Mouse (Mus musculus) ES-E14 (cell line): ENCODE data around the gene Ly6g6c. TPM values are rescaled to one million over a fixed set of nuclear protein-coding genes. Genes with fewer than 3 reads are reported as not detected.

Source experiments
- DNase-seq: peaks from one replicate; pipeline ENCODE4 v3.0.0-alpha.2; 2013; ENCODE audit warnings: low read depth, low spot score
- H3K27ac ChIP-seq: 2 replicates; pipeline ENCODE4 v1.5.1; 2012; ENCODE audit warnings: low read depth, mild to moderate bottlenecking, low read length, moderate library complexity, mixed read lengths; ENCODE audit not compliant: poor library complexity, insufficient read depth, severe bottlenecking
- H3K36me3 ChIP-seq: 2 replicates; pipeline ENCODE4 v1.6.1; 2012; ENCODE audit warnings: mild to moderate bottlenecking, low read length, moderate library complexity, mixed read lengths; ENCODE audit not compliant: control insufficient read depth, poor library complexity, insufficient read depth, severe bottlenecking
- H3K4me1 ChIP-seq, 2 experiments: fragments of 150-350 bp in 1 of 2; sonication (generic) in 1 of 2; 2 replicates each; pipeline ENCODE4 v1.6.1; 2012; ENCODE audit warnings: low read length in 2 of 2, mild to moderate bottlenecking in 1 of 2, mixed read lengths in 1 of 2; ENCODE audit not compliant: control insufficient read depth in 2 of 2, insufficient read depth in 2 of 2, poor library complexity in 1 of 2
- H3K4me3 ChIP-seq, 2 experiments: fragments of 150-350 bp in 1 of 2; sonication (generic) in 1 of 2; 2 replicates each; pipeline ENCODE4 v1.5.1; 2012; ENCODE audit warnings: low read length in 2 of 2, low read depth in 1 of 2, mild to moderate bottlenecking in 1 of 2, mixed read lengths in 1 of 2; ENCODE audit not compliant: insufficient read depth in 1 of 2, poor library complexity in 1 of 2, severe bottlenecking in 1 of 2
- H3K9ac ChIP-seq: 2 replicates; pipeline ENCODE4 v1.6.1; 2012; ENCODE audit warnings: low read depth, mild to moderate bottlenecking, low read length, mixed read lengths; ENCODE audit not compliant: poor library complexity, insufficient read depth, severe bottlenecking
- H3K9me3 ChIP-seq: fragments of 150-350 bp; sonication (generic); 2 replicates; pipeline ENCODE4 v1.6.1; 2012; ENCODE audit warnings: low read depth, mild to moderate bottlenecking, low read length; ENCODE audit not compliant: control insufficient read depth, insufficient read depth
- CHD2 ChIP-seq: IDR thresholded peaks from 2 replicates; pipeline ENCODE4 v1.6.1; 2014; ENCODE audit warnings: mild to moderate bottlenecking, low read depth, low read length, inconsistent platforms
- HCFC1 ChIP-seq: IDR thresholded peaks from 2 replicates; pipeline ENCODE4 v1.6.1; 2012; ENCODE audit warnings: low read length, inconsistent platforms, borderline replicate concordance; ENCODE audit not compliant: insufficient read depth
- MAFK ChIP-seq: IDR thresholded peaks from 2 replicates; pipeline ENCODE4 v1.6.1; 2014; ENCODE audit warnings: mild to moderate bottlenecking, low read depth, low read length, inconsistent platforms; ENCODE audit not compliant: insufficient read depth
- ZC3H11A ChIP-seq: IDR thresholded peaks from 2 replicates; pipeline ENCODE4 v1.6.1; 2012; ENCODE audit warnings: low read depth, mild to moderate bottlenecking, inconsistent platforms, low read length, borderline replicate concordance
- ZNF384 ChIP-seq: IDR thresholded peaks from 2 replicates; pipeline ENCODE4 v1.6.1; 2012; ENCODE audit warnings: low read depth, low read length, inconsistent platforms
- in situ Hi-C, 2 experiments: fragments of 600-800 bp; cut with MboI; formaldehyde crosslinking; loops; one replicate each; pipeline ENCODE4 v1.15.1; 2025; ENCODE audit warnings: low sequenced_read_pairs in 2 of 2, inconsistent platforms in 1 of 2; ENCODE audit not compliant: unreplicated experiment in 2 of 2
- total RNA-seq: library from RNA; depleted of rRNA; stranded (reverse); fragments of 300-350 nt; gene quantifications from 2 replicates; pipeline ENCODE4 v1.2.3, GENCODE M21; 2012

Ly6g6c gene
- total RNA-seq, 1 experiment = not detected

- no peak for TF ChIP-seq HCFC1
- TF ChIP-seq MAFK = no peak
- TF ChIP-seq CHD2 = no peak
- no peak for TF ChIP-seq ZNF384
- TF ChIP-seq ZC3H11A = no peak
Observed at GRCm38 (mm10) chr17:35057090-35057489, 8.1 kb upstream of the Ly6g6c start.

DNA sequence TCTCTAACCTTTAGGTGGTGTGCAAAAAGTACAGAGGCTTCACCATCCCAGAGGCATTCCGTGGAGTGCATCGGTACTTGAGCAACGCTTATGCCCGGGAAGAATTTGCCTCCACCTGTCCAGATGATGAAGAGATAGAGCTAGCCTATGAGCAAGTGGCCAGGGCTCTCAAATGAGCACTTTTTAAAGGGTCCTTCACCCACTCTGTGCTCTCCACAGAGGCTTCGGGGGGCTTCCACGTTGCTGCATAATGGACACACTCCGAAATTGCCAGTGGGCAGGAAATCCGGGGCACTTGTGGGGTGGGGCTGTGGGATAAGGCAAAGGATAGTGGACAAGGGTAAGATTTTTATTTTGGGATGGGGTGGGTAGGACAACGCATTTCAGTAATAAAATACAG, 6.9 kb upstream of the Ly6g6c start:
- H3K9ac ChIP-seq = no peak overlapping the region
- H3K9me3 ChIP-seq = no peaks in the 10 kb centered on the region
- in situ Hi-C loops = no loop called here
- H3K4me3 ChIP-seq = no peak overlapping the region; a peak in 1 of 4 replicates
- DNase-seq = no peak
- peaks cover 2 to 24% of the 10 kb centered on the region in 2 experiments for H3K4me1 ChIP-seq
- H3K36me3 ChIP-seq = peaks cover 34% of the 10 kb centered on the region
- H3K27ac ChIP-seq = no peak overlapping the region
- TF ChIP-seq CHD2 = no peak
- no peak for TF ChIP-seq ZNF384
- TF ChIP-seq ZC3H11A = no peak
- TF ChIP-seq HCFC1 = no peak
- TF ChIP-seq MAFK = no peak

More at GRCm38 (mm10) chr17:35057090-35057489, 8.1 kb upstream of the Ly6g6c start:
- in situ Hi-C loops = no loop called here
- H3K9ac ChIP-seq = no peak overlapping the region
- no peaks in the 10 kb centered on the region for H3K9me3 ChIP-seq
- H3K4me3 ChIP-seq = no peak overlapping the region
- peaks cover 0 to 30% of the 10 kb centered on the region in 2 experiments for H3K4me1 ChIP-seq
- peaks cover 43% of the 10 kb centered on the region for H3K36me3 ChIP-seq
- no peak for DNase-seq
- H3K27ac ChIP-seq = no peak overlapping the region

- Histone ChIP-seq H3K36me3 (peaks cover 28% of the 10 kb centered on the region), H3K4me1 (peaks cover 5 to 31% of the 10 kb centered on the region in 2 experiments), H3K4me3 (peak within 1 kb of the TSS; percentile 86 to 88), H3K27ac (peak within 1 kb of the TSS; percentile 72), H3K9me3 (no peaks in the 10 kb centered on the region), H3K9ac (peak within 1 kb of the TSS; percentile 87)
- DNase-seq = peak; percentile 79
- no peak for TF ChIP-seq ZC3H11A
- TF ChIP-seq ZNF384 = no peak
- TF ChIP-seq MAFK = no peak
- no peak for TF ChIP-seq HCFC1
- no peak for TF ChIP-seq CHD2
- in situ Hi-C loops = no loop called here
Observed at GRCm38 (mm10) chr17:35058911-35059892, 6.0 kb upstream of the Ly6g6c start, which contains the start of gene Ddah2. TSS of gene Ddah2 (plus strand) at chr17:35059035.

GRCm38 (mm10) chr17:35060071-35060470, 5.1 kb upstream of the Ly6g6c start:
- Histone ChIP-seq H3K4me1 (peaks cover 6 to 34% of the 10 kb centered on the region in 2 experiments), H3K9ac (peak overlapping the region; percentile 52; the same call in 1 of the 2 replicates), H3K36me3 (peaks cover 25% of the 10 kb centered on the region), H3K27ac (no peak overlapping the region), H3K4me3 (peak overlapping the region; percentile 86 to 88), H3K9me3 (no peaks in the 10 kb centered on the region)
- DNase-seq = no peak
- in situ Hi-C loops = no loop called here
- TF ChIP-seq CHD2 = no peak
- no peak for TF ChIP-seq ZNF384
- TF ChIP-seq HCFC1 = no peak
- TF ChIP-seq MAFK = no peak
- no peak for TF ChIP-seq ZC3H11A
